Mouse (Mus musculus) limb, embryonic 13.5 days (tissue): ENCODE results near the gene Fam172a. TPM values are rescaled to one million over a fixed set of nuclear protein-coding genes. Genes with fewer than 3 reads are reported as not detected.

Source experiments
- ATAC-seq: fragments of 200-750 bp; cut with Nextera tagmentation; 2 replicates; pipeline ENCODE4 v1.8.0; 2017; ENCODE audit warnings: low read depth, moderate number of reproducible peaks, moderate TSS enrichment; ENCODE audit not compliant: low FRiP score
- H3K27ac ChIP-seq: fragments of 300-500 bp; sonication (generic); 2 replicates; pipeline ENCODE4 v1.5.1; 2015; ENCODE audit warnings: inconsistent platforms, mild to moderate bottlenecking, moderate library complexity
- H3K27me3 ChIP-seq: fragments of 300-500 bp; sonication (generic); 2 replicates; pipeline ENCODE4 v1.6.1; 2015; ENCODE audit warnings: mild to moderate bottlenecking, inconsistent platforms
- H3K36me3 ChIP-seq: fragments of 300-500 bp; sonication (generic); 2 replicates; pipeline ENCODE4 v1.6.1; 2015; ENCODE audit warnings: inconsistent platforms, mild to moderate bottlenecking, moderate library complexity
- H3K4me1 ChIP-seq: fragments of 300-500 bp; sonication (generic); 2 replicates; pipeline ENCODE4 v1.6.1; 2015; ENCODE audit warnings: inconsistent platforms
- H3K4me2 ChIP-seq: fragments of 300-500 bp; sonication (generic); replicated peaks from 2 replicates; pipeline ENCODE4 v1.6.1; 2015; ENCODE audit warnings: inconsistent platforms, mild to moderate bottlenecking, moderate library complexity
- H3K4me3 ChIP-seq: fragments of 300-500 bp; sonication (generic); 2 replicates; pipeline ENCODE4 v1.5.1; 2015; ENCODE audit warnings: moderate library complexity, mild to moderate bottlenecking, inconsistent platforms
- H3K9ac ChIP-seq: fragments of 300-500 bp; sonication (generic); 2 replicates; pipeline ENCODE4 v1.6.1; 2015; ENCODE audit warnings: mild to moderate bottlenecking, inconsistent platforms
- H3K9me3 ChIP-seq: fragments of 300-500 bp; sonication (generic); 2 replicates; pipeline ENCODE4 v1.6.1; 2016; ENCODE audit warnings: inconsistent platforms
- WGBS: fragments of 180-500 bp; shearing (Covaris S2); methylation state at CpG from one replicate; pipeline ENCODE4 v1.1.7; 2015; 5-methylcytosine and 5-hydroxymethylcytosine counted together
- polyA plus RNA-seq: library from polyadenylated mRNA; unstranded; fragments of >200 nt; fragmentation: Nextera tagmentation; extraction: Ambion mirVana; gene quantifications from 2 replicates; pipeline ENCODE4 v1.2.1, GENCODE M21; 2015

The Fam172a gene
- polyA plus RNA-seq, 1 experiment from 2014 or later = 32.5 TPM

- H3K4me1 ChIP-seq = no peaks in the 10 kb centered on the region
- no peak overlapping the region for H3K4me3 ChIP-seq
- no peaks in the 10 kb centered on the region for H3K36me3 ChIP-seq
- 80% methylated on average over 4 of the region's 4 CpGs for whole genome bisulfite sequencing
- no peak overlapping the region for H3K9ac ChIP-seq
- H3K27me3 ChIP-seq = no peaks in the 10 kb centered on the region
- no peak overlapping the region for H3K27ac ChIP-seq
- ATAC-seq = no peak
- no peak overlapping the region for H3K4me2 ChIP-seq
- H3K9me3 ChIP-seq = no peaks in the 10 kb centered on the region
Observed at GRCm38 (mm10) chr13:77878120-77878519, 176.3 kb downstream of the Fam172a start.

GRCm38 (mm10) chr13:77878545-77878944 lies 176.7 kb downstream of the Fam172a start:
- no peaks in the 10 kb centered on the region for H3K27me3 ChIP-seq
- no peak overlapping the region for H3K4me3 ChIP-seq
- H3K4me1 ChIP-seq = no peaks in the 10 kb centered on the region
- H3K9ac ChIP-seq = no peak overlapping the region
- no peak for ATAC-seq
- WGBS = 77% methylated on average over 3 of the region's 3 CpGs
- no peak overlapping the region for H3K4me2 ChIP-seq
- no peaks in the 10 kb centered on the region for H3K36me3 ChIP-seq
- no peak overlapping the region for H3K27ac ChIP-seq
- H3K9me3 ChIP-seq = no peaks in the 10 kb centered on the region

- no peak overlapping the region for H3K27ac ChIP-seq
- 27% methylated on average over 2 of the region's 2 CpGs for WGBS
- H3K4me1 ChIP-seq = 0 out of 2 replicates have a peak, but pooled peaks cover 3% of the 10 kb centered on the region
- no peak overlapping the region for H3K4me3 ChIP-seq
- H3K4me2 ChIP-seq = no peak overlapping the region
- no peaks in the 10 kb centered on the region for H3K9me3 ChIP-seq
- no peak for ATAC-seq
- H3K9ac ChIP-seq = no peak overlapping the region
- H3K27me3 ChIP-seq = no peaks in the 10 kb centered on the region
- H3K36me3 ChIP-seq = no peaks in the 10 kb centered on the region
Observed at GRCm38 (mm10) chr13:77897619-77898018, 195.8 kb downstream of the Fam172a start.

- Histone ChIP-seq H3K27me3 (no peaks in the 10 kb centered on the region), H3K4me2 (no peak overlapping the region), H3K4me1 (0 out of 2 replicates have a peak, but pooled peaks cover 3% of the 10 kb centered on the region), H3K4me3 (no peak overlapping the region), H3K36me3 (peaks cover 2% of the 10 kb centered on the region; the same call in 1 of the 2 replicates), H3K9me3 (no peaks in the 10 kb centered on the region), H3K27ac (no peak overlapping the region), H3K9ac (no peak overlapping the region)
- WGBS = 44% methylated on average over 6 of the region's 6 CpGs
- no peak for ATAC-seq
Observed at GRCm38 (mm10) chr13:77898066-77898796, 196.4 kb downstream of the Fam172a start.

DNA sequence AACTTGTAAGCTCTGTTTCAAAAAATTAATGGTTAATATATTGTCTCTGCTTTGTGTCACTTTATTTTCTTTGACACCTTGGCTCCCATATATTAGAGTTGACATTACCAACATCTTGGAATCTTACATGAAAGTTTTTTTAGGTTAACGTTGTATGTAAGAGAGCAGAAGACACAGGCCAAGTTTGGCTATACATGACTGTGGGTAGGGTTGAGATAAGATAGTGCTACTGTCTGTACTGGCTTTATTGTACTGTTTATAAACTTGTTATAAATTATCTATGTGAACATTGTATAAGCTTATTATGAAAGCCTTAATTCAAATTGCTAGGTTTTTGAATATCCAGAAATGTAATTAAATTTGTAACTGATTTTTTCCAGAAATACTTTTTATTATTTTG lies 197.9 kb downstream of the Fam172a start:
- H3K36me3 ChIP-seq = peaks cover 6% of the 10 kb centered on the region; the same call in 1 of the 2 replicates

DNA sequence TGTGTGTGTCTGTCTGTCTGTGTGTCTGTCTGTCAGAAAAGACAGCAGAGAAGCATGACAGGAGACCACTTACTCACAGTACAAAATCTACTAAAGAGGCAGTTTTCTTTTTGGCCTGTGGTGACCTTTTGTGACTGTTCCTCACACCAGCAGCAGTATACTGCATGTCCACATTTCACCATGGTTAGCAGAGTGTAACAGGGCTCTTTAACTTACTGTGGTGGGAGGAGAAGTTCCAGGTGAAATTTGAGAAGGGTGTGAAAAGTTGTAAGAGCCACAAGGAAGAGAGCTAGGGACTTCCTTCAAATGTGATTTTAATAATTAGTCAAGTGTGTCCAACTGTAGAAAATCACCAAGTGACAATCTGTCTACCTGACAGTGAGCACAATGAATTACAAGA lies 199.0 kb downstream of the Fam172a start:
- H3K9me3 ChIP-seq = no peaks in the 10 kb centered on the region
- H3K27ac ChIP-seq = no peak overlapping the region
- ATAC-seq = no peak
- no peaks in the 10 kb centered on the region for H3K27me3 ChIP-seq
- H3K4me3 ChIP-seq = no peak overlapping the region
- H3K36me3 ChIP-seq = peaks cover 6% of the 10 kb centered on the region; the same call in 1 of the 2 replicates
- 0 out of 2 replicates have a peak, but pooled peaks cover 3% of the 10 kb centered on the region for H3K4me1 ChIP-seq
- no peak overlapping the region for H3K9ac ChIP-seq
- no peak overlapping the region for H3K4me2 ChIP-seq

More for the DNA sequence above, 197.9 kb downstream of the Fam172a start:
- ATAC-seq = no peak
- H3K9me3 ChIP-seq = no peaks in the 10 kb centered on the region
- no peak overlapping the region for H3K4me3 ChIP-seq
- 0 out of 2 replicates have a peak, but pooled peaks cover 3% of the 10 kb centered on the region for H3K4me1 ChIP-seq
- H3K27ac ChIP-seq = no peak overlapping the region
- no peaks in the 10 kb centered on the region for H3K27me3 ChIP-seq
- H3K9ac ChIP-seq = no peak overlapping the region
- WGBS = 53% methylated on average over 1 of the region's 1 CpGs
- no peak overlapping the region for H3K4me2 ChIP-seq

GRCm38 (mm10) chr13:77909184-77909583 lies 207.4 kb downstream of the Fam172a start:
- no peaks in the 10 kb centered on the region for H3K4me1 ChIP-seq
- WGBS = 73% methylated on average over 2 of the region's 2 CpGs

DNA sequence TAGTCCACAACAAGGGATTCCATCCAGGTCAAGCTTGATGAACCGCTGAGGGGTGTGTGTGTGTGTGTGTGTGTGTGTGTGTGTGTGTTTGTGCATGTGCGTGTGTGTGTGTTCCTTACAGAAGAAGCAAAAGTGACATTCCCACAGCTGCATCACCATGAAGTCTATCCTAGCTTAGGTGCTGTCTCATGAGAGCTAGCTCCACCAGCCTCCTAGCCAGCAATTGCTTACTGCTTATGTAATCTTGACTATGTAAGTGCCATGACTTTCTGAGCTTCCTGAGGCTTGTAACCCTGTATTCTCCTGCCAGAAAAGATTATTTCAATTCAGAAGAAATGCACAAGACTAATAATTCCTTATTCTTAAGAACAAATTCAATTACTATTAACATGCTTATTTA lies 221.0 kb downstream of the Fam172a start:
- Histone ChIP-seq H3K4me3 (no peak overlapping the region), H3K27me3 (no peaks in the 10 kb centered on the region), H3K4me2 (no peak overlapping the region), H3K9me3 (no peaks in the 10 kb centered on the region), H3K4me1 (no peaks in the 10 kb centered on the region), H3K27ac (no peak overlapping the region), H3K9ac (no peak overlapping the region), H3K36me3 (no peaks in the 10 kb centered on the region)
- WGBS = 81% methylated on average over 2 of the region's 2 CpGs
- no peak for ATAC-seq

More at GRCm38 (mm10) chr13:77909184-77909583, 207.4 kb downstream of the Fam172a start:
- Histone ChIP-seq H3K9ac (no peak overlapping the region), H3K27me3 (no peaks in the 10 kb centered on the region), H3K4me2 (no peak overlapping the region), H3K36me3 (no peaks in the 10 kb centered on the region; the same call in 1 of the 2 replicates), H3K9me3 (no peaks in the 10 kb centered on the region), H3K4me3 (no peak overlapping the region), H3K27ac (no peak overlapping the region)
- ATAC-seq = no peak

GRCm38 (mm10) chr13:77957611-77958010 lies 255.8 kb downstream of the Fam172a start:
- WGBS = 5% methylated on average over 1 of the region's 1 CpGs
- no peak for ATAC-seq
- Histone ChIP-seq H3K4me2 (no peak overlapping the region), H3K36me3 (no peaks in the 10 kb centered on the region), H3K9ac (no peak overlapping the region), H3K4me3 (no peak overlapping the region), H3K9me3 (no peaks in the 10 kb centered on the region), H3K27me3 (no peaks in the 10 kb centered on the region), H3K27ac (no peak overlapping the region), H3K4me1 (no peaks in the 10 kb centered on the region)

DNA sequence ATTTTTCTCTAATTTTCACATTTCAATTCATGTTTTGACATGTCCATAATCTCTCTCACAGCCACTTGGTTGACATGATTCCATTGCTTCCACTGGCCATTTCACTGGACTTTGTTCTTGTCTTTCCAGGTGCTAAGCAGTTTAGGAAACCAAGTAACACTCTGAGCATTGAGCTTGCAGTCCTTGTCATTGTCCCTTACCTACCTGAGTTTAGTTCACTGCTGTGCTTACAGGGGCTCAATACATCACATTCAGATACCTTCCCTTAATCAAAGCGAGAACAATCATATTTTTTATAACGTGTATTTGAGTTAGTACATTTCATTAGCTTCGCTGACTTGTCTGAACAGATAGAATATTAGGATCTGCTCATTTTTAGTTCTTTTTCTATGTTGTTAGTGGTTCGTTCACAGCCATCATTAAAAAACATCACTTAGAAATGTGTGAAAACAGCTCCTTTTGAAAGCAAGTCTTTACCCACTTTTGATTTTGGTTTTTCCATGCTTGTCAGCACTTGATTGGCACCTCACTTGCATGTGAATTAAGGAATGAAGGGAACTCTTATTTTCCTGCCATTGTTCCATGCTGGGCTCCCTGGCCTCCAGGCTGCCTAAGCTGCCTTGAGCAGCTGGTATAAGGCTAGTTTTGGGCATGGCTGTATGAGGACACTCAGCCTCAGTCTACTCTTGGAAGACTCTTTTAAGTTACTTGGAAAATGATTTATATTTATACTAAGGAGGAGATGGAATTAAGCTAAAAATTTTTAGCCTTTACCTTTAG lies 257.9 kb downstream of the Fam172a start:
- H3K9me3 ChIP-seq = no peaks in the 10 kb centered on the region
- no peaks in the 10 kb centered on the region for H3K4me1 ChIP-seq
- H3K27me3 ChIP-seq = no peaks in the 10 kb centered on the region
- H3K9ac ChIP-seq = no peak overlapping the region
- no peak overlapping the region for H3K4me2 ChIP-seq
- ATAC-seq = no peak
- no peaks in the 10 kb centered on the region for H3K36me3 ChIP-seq
- no peak overlapping the region for H3K27ac ChIP-seq
- 85% methylated on average over 4 of the region's 4 CpGs for WGBS
- no peak overlapping the region for H3K4me3 ChIP-seq

DNA sequence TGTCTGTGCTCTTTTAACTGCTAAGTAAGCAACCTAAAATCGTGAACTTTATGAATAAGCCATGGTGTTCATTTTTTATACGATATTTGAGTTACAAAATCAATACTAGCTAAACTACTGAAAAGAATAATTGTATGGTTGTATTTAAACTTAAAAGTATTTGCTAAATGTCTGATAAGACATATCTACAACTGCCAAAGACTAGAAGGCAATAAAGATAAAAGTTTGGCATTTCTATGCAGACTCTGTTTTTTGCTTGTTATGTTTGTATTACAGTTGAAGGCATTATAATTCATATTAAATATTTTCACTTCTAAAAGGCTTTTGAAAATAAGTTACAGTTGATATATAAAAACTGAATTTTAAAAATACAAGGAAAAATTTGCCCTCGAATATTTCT lies 274.4 kb downstream of the Fam172a start:
- Histone ChIP-seq H3K4me2 (no peak overlapping the region), H3K9ac (no peak overlapping the region), H3K4me1 (no peaks in the 10 kb centered on the region), H3K4me3 (no peak overlapping the region), H3K36me3 (no peaks in the 10 kb centered on the region), H3K9me3 (no peaks in the 10 kb centered on the region), H3K27me3 (no peaks in the 10 kb centered on the region), H3K27ac (no peak overlapping the region)
- WGBS = 78% methylated on average over 3 of the region's 3 CpGs
- no peak for ATAC-seq

- Histone ChIP-seq H3K36me3 (no peaks in the 10 kb centered on the region), H3K4me2 (no peak overlapping the region), H3K27me3 (no peaks in the 10 kb centered on the region), H3K4me3 (no peak overlapping the region), H3K9me3 (no peaks in the 10 kb centered on the region), H3K4me1 (no peaks in the 10 kb centered on the region), H3K9ac (no peak overlapping the region), H3K27ac (no peak overlapping the region)
- WGBS = 92% methylated on average over 1 of the region's 1 CpGs
- no peak for ATAC-seq
Observed at GRCm38 (mm10) chr13:77977121-77977520, 275.3 kb downstream of the Fam172a start.
